Mouse (Mus musculus): ENCODE data around the gene Bcl11a.

GRCm38 (mm10) chr11:24095656-24096353 is 17.9 kb downstream of the Bcl11a start:
- TF ChIP-seq CTCF (IDR thresholded peaks at IDR 0.05; ENCODE audit: insufficient read depth, low read depth, low read length) = no peak
- no peak for TF ChIP-seq POLR2A (IDR thresholded peaks at IDR 0.05; ENCODE audit: insufficient read depth, low read depth, low read length)
